Mouse (Mus musculus) testis, adult 2 months (tissue): ENCODE results near the gene Ccdc138.

Experiments used
- CTCF ChIP-seq: fragments of 200-500 bp; IDR thresholded peaks from 2 replicates; pipeline ENCODE4 v1.5.1; 2012; ENCODE audit warnings: low read depth, mild to moderate bottlenecking, inconsistent platforms, low read length, moderate library complexity; ENCODE audit not compliant: control insufficient read depth, insufficient read depth, insufficient replicate concordance
- POLR2A ChIP-seq: fragments of 200-500 bp; IDR thresholded peaks from 2 replicates; pipeline ENCODE4 v1.6.1; 2012; ENCODE audit warnings: low read depth, mild to moderate bottlenecking, inconsistent platforms, low read length, moderate library complexity; ENCODE audit not compliant: control insufficient read depth

DNA sequence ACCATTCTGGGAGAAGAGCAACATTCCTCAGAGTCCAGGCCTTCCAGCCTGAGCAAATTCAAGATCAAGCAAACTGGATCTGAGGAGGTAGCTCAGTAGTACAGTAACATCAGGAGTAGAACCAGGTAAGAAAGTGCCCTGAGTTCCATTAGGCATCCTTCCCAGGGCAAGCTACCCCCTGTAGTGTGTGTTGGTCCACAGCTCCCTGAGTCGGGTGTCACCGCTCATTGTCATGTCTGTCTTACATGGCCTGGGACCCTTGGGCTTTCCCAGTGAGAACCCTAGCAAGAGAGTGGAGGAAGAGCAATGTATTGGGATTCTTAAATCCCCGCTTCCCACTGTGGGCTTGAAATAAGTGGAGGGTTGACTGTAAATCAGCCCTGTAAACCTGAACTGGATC, 97.4 kb downstream of the Ccdc138 start:
- TF ChIP-seq CTCF (no peak), POLR2A (no peak)
